Mouse (Mus musculus) megakaryocyte progenitor cell, adult 5-6 weeks (primary cell): Measurements from ENCODE around the gene Rcor3. TPM values are rescaled to one million over a fixed set of nuclear protein-coding genes. Genes with fewer than 3 reads are reported as not detected.
A peak's percentile ranks its signal among the peaks of the same experiment; 100 is the strongest.

Source experiments
- ATAC-seq: replicated peaks from 2 replicates; pipeline ENCODE4 v1.8.0; 2016; ENCODE audit warnings: mild to moderate bottlenecking, moderate TSS enrichment, inconsistent platforms; ENCODE audit not compliant: poor library complexity
- total RNA-seq, 2 experiments: library from RNA; stranded (forward) in 1 of 2; stranded (reverse) in 1 of 2; fragments of 157-497, 149-512 nt in 1 of 2; fragments of 200-1000 nt in 1 of 2; gene quantifications; 2 replicates each; pipeline versions ENCODE4 v1.2.3 to v1.2.4; 2015 to 2017

Rcor3 gene
- total RNA-seq, 2 experiments from 2014 or later = 14.8 to 22.7 TPM

- peak; percentile 53 for ATAC-seq
Measured at GRCm38 (mm10) chr1:192094451-192095170, 43.3 kb downstream of the Rcor3 start.

GRCm38 (mm10) chr1:192092879-192093660, 44.8 kb downstream of the Rcor3 start:
- peak; percentile 73 for ATAC-seq

- peak; percentile 84 for ATAC-seq
Measured at GRCm38 (mm10) chr1:192091806-192092772, 45.8 kb downstream of the Rcor3 start, which contains the start of gene Traf5. Gene Traf5, minus strand, starts transcription at chr1:192092559.

- no peak for ATAC-seq
Measured at GRCm38 (mm10) chr1:192090689-192091567, 46.9 kb downstream of the Rcor3 start.

GRCm38 (mm10) chr1:192090281-192090680, 47.6 kb downstream of the Rcor3 start:
- no peak for ATAC-seq

- no peak for ATAC-seq
Measured at GRCm38 (mm10) chr1:192089208-192090166, 48.4 kb downstream of the Rcor3 start.

- ATAC-seq = no peak
Measured at GRCm38 (mm10) chr1:192088011-192088410, 49.9 kb downstream of the Rcor3 start.

GRCm38 (mm10) chr1:192087098-192087497, 50.8 kb downstream of the Rcor3 start:
- no peak for ATAC-seq

- no peak for ATAC-seq
Measured at GRCm38 (mm10) chr1:192086279-192087037, 51.4 kb downstream of the Rcor3 start.

- ATAC-seq = no peak
Measured at GRCm38 (mm10) chr1:192085218-192085617, 52.6 kb downstream of the Rcor3 start.

GRCm38 (mm10) chr1:192082646-192083045, 55.2 kb downstream of the Rcor3 start:
- ATAC-seq = no peak

GRCm38 (mm10) chr1:192081129-192081528, 56.7 kb downstream of the Rcor3 start:
- ATAC-seq = peak; percentile 40

- ATAC-seq = no peak
Measured at GRCm38 (mm10) chr1:192079121-192079520, 58.7 kb downstream of the Rcor3 start.

- ATAC-seq = peak; percentile 91
Measured at GRCm38 (mm10) chr1:192078406-192078805, 59.5 kb downstream of the Rcor3 start.

- ATAC-seq = no peak
Measured at GRCm38 (mm10) chr1:192076796-192077535, 60.9 kb downstream of the Rcor3 start.

- no peak for ATAC-seq
Measured at GRCm38 (mm10) chr1:192076101-192076500, 61.8 kb downstream of the Rcor3 start.

- no peak for ATAC-seq
Measured at GRCm38 (mm10) chr1:192074824-192075223, 63.0 kb downstream of the Rcor3 start.
